Mouse (Mus musculus): ENCODE results near the gene Supt5. TPM values are rescaled to one million over a fixed set of nuclear protein-coding genes. Genes with fewer than 3 reads are reported as not detected.

Gene Supt5
- polyA plus RNA-seq, 1 experiment from 2014 or later, result 92.1 TPM

- Histone ChIP-seq H3K4me3 (peak overlapping the region; percentile 92), H3K9me3 (no peaks in the 10 kb centered on the region), H3K27me3 (no peaks in the 10 kb centered on the region), H3K36me3 (peaks cover 65% of the 10 kb centered on the region), H3K4me2 (peak overlapping the region; percentile 94), H3K9ac (peak overlapping the region; percentile 87), H3K4me1 (replicated peaks) (peaks cover 30% of the 10 kb centered on the region), H3K27ac (replicated peaks) (peak overlapping the region; percentile 73)
- peak; percentile 66 for ATAC-seq (ENCODE audit: low read depth)
- 5% methylated on average over 35 of the region's 35 CpGs for WGBS
Observed at GRCm38 (mm10) chr7:28311151-28311925, 27.2 kb downstream of the Supt5 start.

DNA sequence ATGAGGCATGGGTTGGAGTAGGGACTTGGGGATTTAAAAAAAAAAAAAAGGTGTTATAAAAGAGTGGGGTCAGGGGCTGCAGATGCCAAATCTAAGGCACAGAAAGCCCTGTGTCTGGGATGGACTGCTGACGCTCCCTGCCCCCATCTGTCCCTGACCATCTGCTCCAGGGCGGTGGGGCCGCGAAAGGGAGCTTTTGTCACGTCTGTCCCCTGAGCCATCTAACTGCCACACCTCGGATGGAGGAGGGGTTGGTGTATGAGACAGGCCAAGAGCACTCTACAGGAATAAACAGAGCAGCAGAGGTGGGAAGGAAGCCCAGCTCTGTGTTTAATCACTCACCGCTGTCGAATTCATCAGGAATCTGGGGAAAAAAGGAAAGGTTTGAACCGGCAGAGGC lies 28.8 kb downstream of the Supt5 start:
- no peaks in the 10 kb centered on the region for H3K27me3 ChIP-seq
- ATAC-seq (ENCODE audit: low read depth), result no peak
- H3K9me3 ChIP-seq, result no peaks in the 10 kb centered on the region
- H3K4me2 ChIP-seq, result 0 out of 2 replicates have a peak overlapping the region, but pooled peaks have one; percentile 94
- peaks cover 30% of the 10 kb centered on the region for H3K4me1 ChIP-seq (replicated peaks)
- peaks cover 65% of the 10 kb centered on the region for H3K36me3 ChIP-seq
- H3K4me3 ChIP-seq, result no peak overlapping the region
- H3K27ac ChIP-seq (replicated peaks), result no peak overlapping the region
- H3K9ac ChIP-seq, result no peak overlapping the region
- 28% methylated on average over 9 of the region's 9 CpGs for WGBS

DNA sequence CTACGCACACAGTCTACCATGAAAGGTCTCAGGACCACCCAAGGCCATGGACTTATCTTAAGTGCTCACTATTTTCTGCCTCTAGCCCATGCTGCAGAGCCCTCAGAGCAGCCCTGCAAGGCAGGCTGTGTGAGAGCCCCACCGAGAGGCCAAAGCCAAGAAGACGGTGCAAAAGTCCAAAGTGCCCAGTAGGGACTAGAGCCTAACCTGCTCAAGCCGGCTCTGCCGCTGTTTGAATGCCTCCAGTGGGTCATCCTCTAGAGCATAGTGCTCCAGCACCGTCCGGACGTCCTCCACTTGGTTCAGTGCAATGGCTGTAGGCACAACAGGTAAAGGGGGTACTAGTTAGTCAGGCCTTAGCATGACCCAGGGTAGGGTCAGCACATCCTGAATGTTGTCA lies 32.3 kb downstream of the Supt5 start:
- no peaks in the 10 kb centered on the region for H3K9me3 ChIP-seq
- peaks cover 60% of the 10 kb centered on the region for H3K36me3 ChIP-seq
- no peak overlapping the region for H3K27ac ChIP-seq (replicated peaks)
- H3K4me3 ChIP-seq, result no peak overlapping the region
- no peaks in the 10 kb centered on the region for H3K27me3 ChIP-seq
- WGBS, result 96% methylated on average over 8 of the region's 8 CpGs
- no peak for ATAC-seq (ENCODE audit: low read depth)
- peaks cover 48% of the 10 kb centered on the region for H3K4me1 ChIP-seq (replicated peaks)
- H3K9ac ChIP-seq, result no peak overlapping the region
- no peak overlapping the region for H3K4me2 ChIP-seq

- Histone ChIP-seq H3K9me3 (no peaks in the 10 kb centered on the region), H3K36me3 (peaks cover 60% of the 10 kb centered on the region), H3K27me3 (no peaks in the 10 kb centered on the region), H3K4me1 (replicated peaks) (peaks cover 47% of the 10 kb centered on the region), H3K4me3 (no peak overlapping the region), H3K27ac (replicated peaks) (no peak overlapping the region), H3K4me2 (no peak overlapping the region), H3K9ac (no peak overlapping the region)
- ATAC-seq (ENCODE audit: low read depth), result no peak
- 82% methylated on average over 10 of the region's 10 CpGs for WGBS
Observed at GRCm38 (mm10) chr7:28305641-28306040, 32.9 kb downstream of the Supt5 start.

DNA sequence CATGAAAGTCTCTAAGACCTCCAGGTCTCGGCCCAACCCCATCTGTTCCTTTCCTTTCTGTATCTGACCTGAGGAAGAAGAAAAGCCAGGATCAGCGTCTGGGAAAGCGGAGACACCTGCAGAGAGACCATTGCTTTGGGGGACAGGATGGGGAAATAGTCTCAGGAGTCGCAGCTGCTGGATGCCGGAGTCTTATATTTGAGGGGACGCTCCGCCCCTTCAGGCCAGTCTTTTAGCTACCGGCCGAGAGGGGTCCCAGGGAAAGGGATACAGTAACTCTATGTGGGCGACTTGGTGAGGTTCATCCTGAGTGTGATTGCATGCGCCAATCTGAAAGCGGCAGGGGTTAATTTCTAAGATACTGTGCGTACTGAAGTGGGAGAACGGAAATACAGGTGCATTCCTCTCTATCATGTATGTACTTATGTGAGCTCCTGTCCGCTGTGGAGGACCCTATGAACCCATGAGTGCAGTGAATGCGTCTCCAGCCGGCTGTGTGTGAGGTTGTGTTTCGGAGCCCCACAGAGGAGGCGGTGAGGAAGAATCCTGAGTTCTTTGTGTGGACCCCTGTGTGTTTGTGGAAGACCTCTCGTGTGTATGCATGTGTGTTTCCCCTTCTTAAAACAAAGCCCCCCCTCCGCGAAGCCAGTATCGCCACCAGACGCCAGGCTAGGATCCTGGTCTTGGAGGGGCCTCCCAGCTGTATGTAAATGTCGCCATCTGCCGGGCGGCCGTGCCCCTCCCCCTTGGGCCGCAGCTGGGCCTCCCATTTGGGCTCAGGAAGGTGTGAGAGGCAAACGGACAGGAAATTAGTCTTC lies 36.7 kb downstream of the Supt5 start, which contains the start of gene Dll3:
Dll3 (minus strand) TSS at position 623 of the 818 bp plus-strand sequence.
- peak within 1 kb of the TSS; percentile 54 for H3K4me3 ChIP-seq
- H3K4me1 ChIP-seq (replicated peaks), result peaks cover 55% of the 10 kb centered on the region
- WGBS, result under 1% methylated on average over 30 of the region's 30 CpGs
- H3K27me3 ChIP-seq, result peaks cover 10% of the 10 kb centered on the region; the same call in 1 of the 2 replicates
- H3K36me3 ChIP-seq, result peaks cover 25% of the 10 kb centered on the region
- no peaks in the 10 kb centered on the region for H3K9me3 ChIP-seq
- peak within 1 kb of the TSS; percentile 88 for H3K27ac ChIP-seq (replicated peaks)
- peak within 1 kb of the TSS; percentile 73 for H3K4me2 ChIP-seq
- ATAC-seq (ENCODE audit: low read depth), result peak; percentile 70
- peak within 1 kb of the TSS; percentile 83 for H3K9ac ChIP-seq

DNA sequence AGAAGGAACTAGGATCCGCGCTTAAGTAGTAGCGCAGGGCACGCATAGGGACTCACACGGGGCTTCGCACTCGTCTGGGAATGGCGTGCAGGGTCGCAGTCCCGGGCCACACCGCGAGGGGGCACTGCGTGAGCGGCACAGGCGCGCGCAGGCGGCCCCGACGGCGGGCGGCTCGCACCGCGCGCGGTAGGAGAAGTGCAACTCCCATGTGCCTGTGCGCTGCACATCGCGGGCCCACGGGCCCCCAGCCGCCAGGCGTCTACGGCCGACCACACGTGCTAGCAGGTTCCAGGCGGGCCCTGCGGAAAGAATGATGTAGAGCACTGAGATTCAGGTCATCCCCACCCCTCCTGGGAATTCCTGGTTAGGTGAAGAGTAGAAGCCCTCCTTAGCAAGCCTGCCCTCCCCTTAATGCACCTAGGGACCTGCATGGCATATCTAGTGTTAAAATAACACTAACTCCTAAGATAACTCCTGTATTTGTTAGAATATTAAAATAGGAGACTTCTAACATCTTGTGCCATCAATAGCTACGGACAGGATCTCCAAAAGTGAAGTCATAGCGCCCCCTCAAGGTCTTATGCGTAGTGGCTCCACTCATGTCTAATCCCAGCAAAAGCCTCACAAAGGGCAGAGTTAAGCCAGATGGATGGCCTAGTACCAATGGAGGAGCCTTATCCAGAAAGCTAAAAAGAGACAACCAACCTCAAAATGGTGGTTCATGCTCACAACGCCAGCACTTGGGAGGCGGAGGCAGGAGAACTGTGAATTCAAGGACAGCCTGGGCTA lies 39.5 kb downstream of the Supt5 start:
- H3K27me3 ChIP-seq, result peaks cover 28% of the 10 kb centered on the region
- 0 out of 2 replicates have a peak, but pooled peaks cover 2% of the 10 kb centered on the region for H3K36me3 ChIP-seq
- no peaks in the 10 kb centered on the region for H3K9me3 ChIP-seq
- peak overlapping the region; percentile 54 for H3K4me3 ChIP-seq
- peaks cover 68% of the 10 kb centered on the region for H3K4me1 ChIP-seq (replicated peaks)
- H3K9ac ChIP-seq, result peak overlapping the region; percentile 58
- 18% methylated on average over 43 of the region's 43 CpGs for WGBS
- ATAC-seq (ENCODE audit: low read depth), result no peak
- peak overlapping the region; percentile 18; the same call in 1 of the 2 replicates for H3K27ac ChIP-seq (replicated peaks)
- peak overlapping the region; percentile 73 for H3K4me2 ChIP-seq

DNA sequence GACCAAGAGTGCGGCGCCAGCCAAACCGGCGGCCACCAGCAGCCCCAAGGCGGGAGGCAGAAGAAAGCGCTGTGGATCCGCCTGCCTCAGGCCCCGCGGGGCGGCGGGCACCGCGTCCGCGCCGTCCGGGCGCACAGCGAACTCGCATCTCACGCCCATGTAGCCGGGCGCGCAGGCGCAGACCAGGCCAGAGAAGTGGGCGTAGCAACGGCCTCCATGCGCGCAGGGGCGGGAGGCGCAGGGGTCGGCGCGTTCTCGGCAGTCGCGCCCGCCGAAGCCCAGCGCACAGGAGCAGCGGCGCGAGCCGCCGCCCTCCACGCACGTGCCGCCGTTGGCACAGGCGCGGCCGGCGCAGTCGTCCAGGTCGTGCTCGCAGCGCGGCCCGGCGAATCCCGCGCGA lies 44.1 kb downstream of the Supt5 start:
- Histone ChIP-seq H3K27ac (replicated peaks) (no peak overlapping the region), H3K27me3 (peaks cover 67% of the 10 kb centered on the region), H3K4me3 (peak overlapping the region; percentile 53), H3K9ac (peak overlapping the region; percentile 74), H3K9me3 (no peaks in the 10 kb centered on the region), H3K4me2 (peak overlapping the region; percentile 79), H3K4me1 (replicated peaks) (peaks cover 45% of the 10 kb centered on the region), H3K36me3 (no peaks in the 10 kb centered on the region)
- under 1% methylated on average over 62 of the region's 63 CpGs for WGBS
- peak; percentile 66 for ATAC-seq (ENCODE audit: low read depth)

DNA sequence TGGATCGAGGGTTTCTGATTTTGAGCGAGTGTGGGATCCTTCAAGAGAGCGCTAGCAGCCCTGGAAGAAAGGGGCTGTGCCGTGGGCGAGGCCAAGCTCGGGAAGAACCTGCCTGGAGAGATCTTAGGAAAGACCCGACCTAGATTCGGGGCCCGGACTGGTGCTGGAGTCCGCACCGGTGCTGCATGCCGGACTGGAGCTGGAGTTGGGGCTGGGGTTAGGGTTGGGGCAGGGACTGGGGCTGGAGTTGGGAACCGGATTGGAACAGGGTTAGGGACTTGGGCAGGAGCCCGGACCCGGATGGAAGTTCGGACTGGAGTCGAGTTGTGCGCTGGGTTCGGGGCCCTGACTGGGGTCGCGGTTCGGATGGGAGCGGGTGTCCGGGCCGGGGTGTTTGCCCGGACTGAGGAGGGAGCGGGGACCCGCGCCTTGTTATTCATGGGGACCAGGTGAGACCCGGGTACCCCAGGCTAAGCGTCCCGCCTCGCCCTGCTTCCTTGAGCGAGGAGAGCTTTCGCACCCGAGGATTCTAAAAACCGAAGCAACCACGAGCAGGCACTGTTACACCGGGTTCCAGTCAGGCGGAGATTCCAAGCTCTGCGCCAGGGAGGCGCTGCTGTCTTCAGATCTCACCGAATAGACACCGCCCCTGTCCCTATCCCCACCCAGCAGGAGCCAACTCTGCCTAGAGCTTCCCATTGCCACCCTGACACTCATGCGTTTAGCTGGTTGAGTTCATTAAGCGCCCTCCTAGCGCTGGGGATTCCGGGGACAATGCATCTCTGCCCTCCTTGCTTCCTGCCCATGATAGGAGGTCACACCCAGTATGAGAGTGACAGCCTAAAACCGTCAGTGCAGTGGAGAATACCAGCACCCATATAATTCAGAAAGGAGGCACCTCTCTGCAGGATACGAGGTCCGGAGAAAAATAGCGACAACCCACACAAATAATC lies 47.6 kb downstream of the Supt5 start, which contains the start of gene Selenov:
Selenov (minus strand) TSS at position 549 of the 953 bp plus-strand sequence.
- Histone ChIP-seq H3K4me3 (peak within 1 kb of the TSS; percentile 31), H3K27ac (replicated peaks) (no peak within 1 kb of the TSS), H3K36me3 (no peaks in the 10 kb centered on the region), H3K27me3 (peaks cover 66% of the 10 kb centered on the region), H3K9me3 (no peaks in the 10 kb centered on the region), H3K9ac (peak within 1 kb of the TSS; percentile 48), H3K4me2 (peak within 1 kb of the TSS; percentile 54), H3K4me1 (replicated peaks) (peaks cover 39% of the 10 kb centered on the region)
- 1% methylated on average over 52 of the region's 52 CpGs for WGBS
- ATAC-seq (ENCODE audit: low read depth), result peak; percentile 34

DNA sequence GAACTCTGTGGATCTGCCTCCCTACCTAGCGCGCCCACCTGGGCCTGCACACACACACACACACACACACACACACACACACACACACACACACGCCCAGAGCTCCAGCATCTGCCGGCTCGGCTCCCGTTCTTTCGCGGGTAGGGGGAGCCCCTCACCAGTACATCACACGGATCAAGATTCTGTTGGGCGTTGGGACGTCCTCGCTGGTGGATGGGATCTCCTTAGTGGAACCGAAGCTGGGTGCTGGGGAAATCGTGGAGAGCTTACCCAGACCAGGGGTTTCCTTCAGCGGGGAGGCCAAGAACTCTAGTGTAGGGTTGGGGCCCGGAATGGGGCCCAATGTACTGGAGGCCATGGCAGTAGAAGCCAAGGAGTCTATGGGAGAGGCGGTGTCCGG lies 48.4 kb downstream of the Supt5 start:
- WGBS, result 2% methylated on average over 18 of the region's 18 CpGs
- 0 out of 2 replicates have a peak, but pooled peaks have one; percentile 25 for ATAC-seq (ENCODE audit: low read depth)
- peaks cover 66% of the 10 kb centered on the region for H3K27me3 ChIP-seq

DNA sequence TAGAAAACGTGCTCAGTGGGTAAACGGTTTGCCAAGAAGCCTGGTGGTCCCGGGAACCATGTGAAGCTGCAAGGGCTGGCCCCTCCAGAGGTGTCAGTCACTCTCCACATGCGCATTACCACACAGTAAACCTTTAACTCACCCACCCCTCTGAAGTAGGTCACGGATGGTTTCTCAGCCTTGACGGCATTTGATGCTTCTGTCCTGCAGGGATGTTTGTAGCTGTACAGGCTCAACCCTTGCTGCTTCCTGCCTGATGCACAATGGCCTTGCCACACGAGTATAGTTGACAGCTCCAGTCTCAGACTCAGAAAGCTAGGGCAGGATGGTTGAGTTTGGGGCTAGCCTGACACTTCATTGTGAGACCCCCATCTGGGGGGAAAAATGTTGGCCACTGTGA lies 57.9 kb downstream of the Supt5 start:
- no peak for ATAC-seq (ENCODE audit: low read depth)
- Histone ChIP-seq H3K9ac (no peak overlapping the region), H3K4me2 (no peak overlapping the region), H3K27ac (replicated peaks) (no peak overlapping the region), H3K4me1 (replicated peaks) (peaks cover 24% of the 10 kb centered on the region), H3K36me3 (no peaks in the 10 kb centered on the region), H3K4me3 (no peak overlapping the region), H3K27me3 (no peaks in the 10 kb centered on the region), H3K9me3 (no peaks in the 10 kb centered on the region)
- WGBS, result 83% methylated on average over 7 of the region's 7 CpGs

More for the DNA sequence above, 48.4 kb downstream of the Supt5 start:
- no peak overlapping the region for H3K27ac ChIP-seq (replicated peaks)
- peak overlapping the region; percentile 31 for H3K4me3 ChIP-seq
- H3K4me2 ChIP-seq, result peak overlapping the region; percentile 54
- no peaks in the 10 kb centered on the region for H3K36me3 ChIP-seq
- no peaks in the 10 kb centered on the region for H3K9me3 ChIP-seq
- H3K9ac ChIP-seq, result 0 out of 2 replicates have a peak overlapping the region, but pooled peaks have one; percentile 48
- H3K4me1 ChIP-seq (replicated peaks), result peaks cover 37% of the 10 kb centered on the region
